Mouse (Mus musculus): Measurements from ENCODE around the gene Tmod1. TPM values are rescaled to one million over a fixed set of nuclear protein-coding genes. Genes with fewer than 3 reads are reported as not detected.

Tmod1 gene
- total RNA-seq (2021), result 10 to 100 TPM; 20.7 to 20.9 TPM

DNA sequence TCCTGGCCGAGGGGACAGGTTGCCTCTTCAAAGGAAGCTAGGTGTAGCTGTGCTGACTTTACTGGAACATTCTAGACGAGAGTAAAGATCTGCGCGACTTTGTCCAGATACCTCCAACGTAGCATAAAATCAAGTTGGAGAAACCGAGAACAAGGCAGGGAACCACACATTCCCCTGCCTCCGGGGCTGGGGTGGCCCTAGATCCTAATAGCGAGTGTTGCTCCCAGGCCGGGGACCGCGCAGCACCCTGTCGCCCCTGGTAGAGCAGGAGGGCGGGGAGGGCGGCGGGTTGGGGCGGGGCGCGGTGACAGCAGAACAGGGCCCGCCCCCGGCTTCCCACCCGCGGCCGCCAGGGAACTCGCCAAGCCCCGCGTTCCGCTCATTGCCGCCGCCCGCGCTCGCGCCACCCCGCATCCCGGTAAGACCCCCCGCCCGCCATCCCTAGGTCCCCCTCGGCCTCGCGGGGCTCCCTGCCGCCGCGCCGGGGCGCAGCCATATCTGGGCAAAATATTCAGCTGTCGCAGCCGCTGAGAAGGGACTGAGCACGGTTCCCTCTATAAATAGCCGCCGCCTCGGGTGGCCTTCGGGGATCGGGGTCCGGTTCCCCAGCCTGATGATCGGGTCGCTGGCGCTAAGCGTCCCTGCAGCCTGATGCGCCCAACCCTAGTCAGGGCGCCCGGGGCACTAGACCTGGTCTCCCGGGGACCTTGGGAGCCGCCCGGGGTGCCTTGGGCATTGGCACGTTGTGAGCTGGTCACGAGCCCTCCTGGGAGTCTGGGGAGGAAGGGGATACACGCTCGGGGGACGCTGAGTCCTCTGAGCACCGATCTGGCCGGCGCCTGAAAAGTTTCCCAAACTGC is at the start of gene Tmod1:
TSS of gene Tmod1 (plus strand) at position 44 of the 860 bp plus-strand sequence.
- peak; percentile 51 to 61 for DNase-seq (ENCODE audit: extremely low spot score in 1 of 2, low spot score in 1 of 2)

DNA sequence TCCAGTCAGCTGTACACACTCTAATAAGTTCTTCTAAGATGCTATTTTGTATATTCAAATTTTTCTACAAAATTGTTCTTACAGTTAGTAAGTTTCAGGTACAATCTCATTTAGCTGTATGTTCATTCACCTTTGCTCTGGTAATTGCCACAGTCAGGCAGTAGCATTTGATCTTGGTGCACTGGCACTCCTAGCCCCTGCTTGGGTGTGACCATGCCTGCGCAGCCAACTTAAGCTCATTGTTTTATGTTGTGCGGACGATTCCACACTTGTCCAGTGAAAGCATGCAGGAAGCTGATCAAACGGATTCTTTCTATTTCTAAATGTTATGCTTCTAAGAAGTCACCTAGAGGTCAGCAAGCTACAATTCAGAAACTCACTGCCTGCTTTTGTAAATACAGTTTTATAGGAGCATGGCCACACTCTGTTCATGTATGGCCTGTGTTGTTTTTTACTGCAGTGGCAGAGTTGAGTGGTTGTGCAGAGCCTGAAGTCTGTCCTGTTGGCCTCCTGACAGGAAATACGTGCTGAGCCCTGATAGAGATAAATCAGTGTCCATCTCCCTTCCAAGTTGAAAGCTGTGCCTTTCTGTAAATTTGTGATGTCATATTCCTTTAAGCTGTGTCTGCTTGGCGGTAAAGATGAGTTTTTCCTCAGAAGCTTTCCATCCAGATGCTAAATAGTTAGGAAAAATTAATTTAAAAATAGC is 48.2 kb upstream of the Tmod1 start:
- no peak for DNase-seq (ENCODE audit: extremely low spot score in 1 of 2, low spot score in 1 of 2)

DNA sequence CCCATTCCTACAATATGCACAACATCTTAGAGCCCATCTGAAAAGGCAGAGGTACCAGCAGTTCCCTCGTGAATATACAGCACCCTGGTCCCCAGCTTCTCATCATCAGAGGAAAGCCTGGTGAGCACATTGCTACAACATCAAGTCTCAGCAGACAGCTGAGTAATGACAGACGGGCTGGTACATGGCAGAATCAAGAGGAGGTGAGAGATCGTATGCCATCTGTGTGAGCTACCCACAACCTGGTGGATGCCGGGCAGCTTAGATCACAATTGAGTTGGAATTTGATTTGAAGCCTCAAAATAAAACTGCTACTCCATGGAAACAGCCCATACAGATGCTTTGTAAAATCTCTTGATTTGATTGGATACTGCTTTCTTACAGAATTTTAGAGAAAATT is 40.2 kb upstream of the Tmod1 start:
- peak in 1 of 2 experiments; percentile 24 for DNase-seq (ENCODE audit: extremely low spot score in 1 of 2, low spot score in 1 of 2)

DNA sequence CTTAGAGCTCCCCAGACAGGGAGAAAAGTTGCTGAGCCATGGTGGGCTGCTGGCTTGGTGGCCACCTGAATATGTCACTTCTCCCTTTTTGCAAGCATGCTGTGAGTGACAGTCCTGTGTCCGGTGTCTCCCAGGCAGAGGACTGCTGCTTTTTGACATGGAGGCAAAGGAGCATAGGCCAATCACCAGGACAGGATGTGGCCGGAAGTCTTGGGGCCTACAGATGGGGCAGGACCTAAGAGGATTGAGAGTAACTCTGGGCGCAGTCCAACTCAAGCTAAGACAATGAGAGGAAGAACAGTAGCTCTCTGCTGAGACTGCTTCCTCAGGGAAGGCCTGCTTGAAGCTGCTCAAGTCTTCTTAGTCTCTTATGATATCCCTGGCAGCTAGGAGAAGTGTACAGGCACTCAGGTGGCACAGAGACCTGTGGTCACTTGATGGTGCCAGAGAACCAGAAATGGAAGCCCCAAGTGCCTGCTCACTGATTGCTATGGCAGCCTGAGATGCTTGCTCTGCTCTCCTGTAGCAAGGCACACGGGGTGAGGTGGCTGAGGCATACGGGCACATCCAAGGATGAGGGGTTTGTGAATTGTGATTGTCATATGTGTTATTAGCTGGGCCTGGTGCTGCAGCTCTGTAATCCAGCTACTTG is 30.5 kb upstream of the Tmod1 start:
- no peak for DNase-seq (ENCODE audit: extremely low spot score in 1 of 2, low spot score in 1 of 2)

GRCm38 (mm10) chr4:46011698-46012097 is 27.0 kb upstream of the Tmod1 start:
- no peak for DNase-seq (ENCODE audit: extremely low spot score in 1 of 2, low spot score in 1 of 2)

DNA sequence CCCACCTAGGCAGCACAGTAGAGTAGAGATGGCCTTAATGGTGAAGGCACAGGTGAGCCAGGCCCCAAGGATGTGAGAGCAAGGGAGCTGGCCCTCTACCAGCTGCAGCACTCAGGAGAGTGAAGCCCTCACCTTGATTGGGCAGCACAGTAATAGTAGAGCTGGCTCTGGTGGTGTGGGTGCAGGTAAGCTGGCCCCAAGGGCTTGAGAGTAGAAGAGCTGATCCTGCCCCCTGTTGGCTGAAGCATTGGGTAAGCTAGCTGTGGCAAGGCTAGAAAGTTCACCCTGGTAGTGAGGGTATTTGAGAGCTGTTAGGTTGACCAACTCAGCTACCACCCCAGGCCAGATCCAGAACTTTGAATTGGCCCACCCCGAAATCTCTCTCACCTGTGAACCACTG is 23.1 kb upstream of the Tmod1 start:
- no peak for DNase-seq (ENCODE audit: extremely low spot score in 1 of 2, low spot score in 1 of 2)

DNA sequence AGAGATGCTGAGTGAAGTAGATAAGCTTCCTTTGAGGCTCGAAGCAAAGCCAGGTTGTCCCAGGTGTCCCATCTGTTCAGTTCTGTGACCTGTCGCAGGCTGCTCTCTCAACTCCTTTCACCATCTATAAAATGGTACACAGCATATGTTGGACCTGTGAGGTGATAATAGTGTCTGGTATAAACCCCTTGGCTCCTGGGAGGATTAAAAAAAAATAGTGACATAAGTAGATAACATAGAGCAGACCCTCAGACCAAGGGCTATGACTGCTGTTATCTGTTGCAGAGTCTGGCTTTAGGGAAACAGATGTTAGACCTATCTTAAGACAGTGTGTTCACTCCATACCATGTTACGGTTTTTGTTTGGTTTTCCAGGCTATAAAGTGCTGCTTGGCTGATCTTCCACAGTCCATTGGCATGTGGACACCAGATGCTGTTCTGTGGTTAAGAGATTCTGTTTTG is 15.7 kb upstream of the Tmod1 start:
- DNase-seq (ENCODE audit: extremely low spot score in 1 of 2, low spot score in 1 of 2), result no peak

- DNase-seq (ENCODE audit: extremely low spot score in 1 of 2, low spot score in 1 of 2), result peak in 1 of 2 experiments; percentile 62
Measured at GRCm38 (mm10) chr4:46025893-46026292, 12.8 kb upstream of the Tmod1 start.

DNA sequence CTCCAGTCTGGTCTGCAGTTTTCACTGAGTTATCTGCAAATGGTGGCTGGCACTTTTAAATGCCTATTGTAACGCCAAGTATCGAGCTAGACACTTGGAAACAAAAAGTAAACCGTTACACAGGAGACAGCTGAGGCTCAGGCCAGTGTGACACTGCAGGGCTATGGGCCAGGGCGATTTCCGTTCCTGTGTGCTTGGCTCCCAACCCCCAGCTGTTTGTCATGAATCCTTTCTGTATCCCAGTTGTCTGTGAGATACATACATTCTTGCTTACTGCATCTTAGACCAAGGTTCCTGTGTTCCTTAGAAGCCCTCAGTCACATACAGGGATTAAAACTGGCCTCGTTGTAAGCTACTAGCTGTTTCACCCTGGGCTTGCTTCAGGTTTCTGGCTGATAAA is 10.5 kb upstream of the Tmod1 start:
- DNase-seq (ENCODE audit: extremely low spot score in 1 of 2, low spot score in 1 of 2), result no peak

GRCm38 (mm10) chr4:46028781-46029180 is 10.0 kb upstream of the Tmod1 start:
- no peak for DNase-seq (ENCODE audit: extremely low spot score in 1 of 2, low spot score in 1 of 2)

- no peak for DNase-seq (ENCODE audit: extremely low spot score in 1 of 2, low spot score in 1 of 2)
Measured at GRCm38 (mm10) chr4:46029552-46029951, 9.2 kb upstream of the Tmod1 start.

DNA sequence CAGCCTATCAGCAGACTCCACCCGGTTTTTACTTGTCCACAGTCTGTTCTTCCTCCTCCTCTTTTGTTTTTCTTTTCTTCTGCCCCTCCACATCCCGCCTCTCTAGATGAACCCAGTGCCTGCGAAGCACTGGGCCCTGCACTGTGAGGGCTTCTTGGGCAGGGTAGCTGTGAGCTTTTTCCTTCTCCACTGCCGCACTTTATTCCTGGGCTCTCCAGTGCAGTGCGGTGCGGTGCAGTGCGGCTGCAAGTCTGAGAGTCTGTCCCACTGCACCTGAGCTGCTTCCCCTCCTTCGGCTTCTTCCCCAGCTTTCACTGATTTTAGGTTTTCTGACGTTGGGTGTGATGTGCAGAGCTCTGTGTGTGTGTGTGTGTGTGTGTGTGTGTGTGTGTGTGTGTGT is 6.3 kb upstream of the Tmod1 start:
- DNase-seq (ENCODE audit: extremely low spot score in 1 of 2, low spot score in 1 of 2), result no peak

DNA sequence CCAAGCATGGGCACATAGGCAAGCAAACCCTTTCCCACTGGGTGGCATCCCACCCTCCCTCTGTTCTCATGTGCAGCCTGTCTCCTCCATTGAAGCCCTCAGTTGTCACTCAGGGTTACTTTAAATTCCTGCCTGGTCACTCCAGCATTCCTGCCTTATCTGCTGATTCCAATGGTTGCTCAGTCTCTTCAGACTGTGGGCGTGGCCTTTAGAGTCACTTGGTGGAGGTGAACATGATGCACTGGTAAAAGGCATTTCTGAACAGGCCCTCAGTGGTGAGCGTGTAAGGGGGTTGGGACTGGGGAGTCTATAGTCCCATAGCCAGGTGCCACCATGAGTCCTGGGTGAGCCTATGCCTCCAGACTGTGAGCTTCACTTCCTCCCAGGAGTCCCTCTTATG is 5.5 kb upstream of the Tmod1 start:
- no peak for DNase-seq (ENCODE audit: extremely low spot score in 1 of 2, low spot score in 1 of 2)

DNA sequence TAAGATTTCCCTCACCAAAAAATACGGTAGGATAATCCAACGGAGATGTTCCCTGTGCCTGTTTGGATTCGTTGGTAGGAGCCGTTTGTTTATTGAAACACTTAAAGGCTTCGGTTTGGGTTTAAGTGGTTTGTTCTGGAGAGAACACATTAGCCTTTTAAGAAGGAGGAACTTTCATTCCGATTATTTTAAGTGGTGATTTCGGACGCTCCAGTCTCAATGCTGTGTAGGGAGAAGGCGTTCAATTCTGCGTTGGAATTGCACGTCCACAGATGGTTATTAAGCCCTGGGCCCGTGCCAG is 194 bp upstream of the Tmod1 start:
- DNase-seq (ENCODE audit: extremely low spot score in 1 of 2, low spot score in 1 of 2), result no peak

GRCm38 (mm10) chr4:46039899-46040298 is 1.2 kb downstream of the Tmod1 start:
- DNase-seq (ENCODE audit: extremely low spot score in 1 of 2, low spot score in 1 of 2), result no peak

DNA sequence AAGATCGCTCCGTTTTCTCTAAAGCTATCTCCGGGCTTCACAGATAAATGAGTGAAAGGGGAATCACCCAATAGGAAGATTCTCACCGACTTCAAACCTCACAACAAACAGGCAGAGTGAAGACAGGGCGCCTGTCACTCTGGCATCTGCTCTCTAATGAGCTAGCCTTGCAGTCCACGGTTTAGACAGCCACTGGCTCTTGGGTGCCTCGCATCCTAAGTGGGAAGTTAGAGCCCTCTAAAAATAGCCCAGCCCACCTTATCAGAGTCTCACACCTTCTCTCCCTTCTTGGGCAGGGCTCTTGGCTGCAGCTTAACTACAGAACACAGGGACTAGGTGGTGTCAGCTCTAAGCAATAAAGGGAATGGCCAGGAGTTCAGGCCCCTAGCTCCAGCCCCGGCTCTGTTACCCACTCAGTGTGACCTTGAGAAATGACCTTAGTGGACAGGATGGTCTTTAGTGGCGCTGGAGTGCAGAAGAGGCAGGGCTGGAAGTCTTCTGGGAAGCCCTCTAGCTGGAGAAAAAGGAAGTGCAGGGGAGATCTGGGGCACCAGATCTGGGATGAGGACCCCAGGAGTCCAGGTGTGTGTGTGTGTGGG is 2.0 kb downstream of the Tmod1 start:
- DNase-seq (ENCODE audit: extremely low spot score in 1 of 2, low spot score in 1 of 2), result no peak

DNA sequence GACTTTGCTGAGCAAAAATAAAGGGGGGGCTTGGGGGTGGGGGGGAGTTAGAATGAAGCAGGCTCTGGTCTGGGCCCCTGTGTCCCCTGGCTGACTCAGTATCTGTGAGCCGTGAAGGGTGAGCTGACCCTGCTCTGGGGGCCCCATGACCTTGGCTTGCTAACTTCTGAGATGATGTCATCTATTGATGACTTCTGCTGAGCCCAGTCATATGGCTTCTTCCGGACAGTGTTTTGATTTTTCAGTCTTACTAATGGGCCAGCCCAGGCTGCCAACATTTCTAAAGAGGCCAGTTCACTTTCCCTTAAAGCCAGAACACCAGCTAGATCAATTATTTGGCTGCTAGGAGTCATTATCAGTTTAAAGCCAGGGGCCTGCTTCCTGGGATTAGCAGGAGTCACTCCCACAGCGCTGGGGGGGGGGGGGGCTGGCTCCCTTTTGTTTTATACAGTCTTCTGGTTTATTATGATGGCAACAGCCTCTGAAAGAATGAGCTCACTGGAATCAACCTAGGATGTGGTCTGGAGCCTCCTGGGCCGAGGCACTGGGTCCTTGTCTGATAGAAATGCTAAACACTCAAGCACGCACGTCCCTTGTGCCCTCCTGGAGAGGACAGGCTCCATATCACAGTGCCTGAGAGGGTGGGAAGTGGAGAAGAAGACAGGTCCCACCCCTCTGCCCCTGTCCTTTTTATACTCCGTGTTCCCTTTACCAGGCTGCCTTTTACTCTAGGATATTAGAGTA is 3.2 kb downstream of the Tmod1 start:
- no peak for DNase-seq (ENCODE audit: extremely low spot score in 1 of 2, low spot score in 1 of 2)

- DNase-seq (ENCODE audit: extremely low spot score in 1 of 2, low spot score in 1 of 2), result no peak
Measured at GRCm38 (mm10) chr4:46042505-46042850, 3.7 kb downstream of the Tmod1 start.

- no peak for DNase-seq (ENCODE audit: extremely low spot score in 1 of 2, low spot score in 1 of 2)
Measured at GRCm38 (mm10) chr4:46043361-46043760, 4.6 kb downstream of the Tmod1 start.

DNA sequence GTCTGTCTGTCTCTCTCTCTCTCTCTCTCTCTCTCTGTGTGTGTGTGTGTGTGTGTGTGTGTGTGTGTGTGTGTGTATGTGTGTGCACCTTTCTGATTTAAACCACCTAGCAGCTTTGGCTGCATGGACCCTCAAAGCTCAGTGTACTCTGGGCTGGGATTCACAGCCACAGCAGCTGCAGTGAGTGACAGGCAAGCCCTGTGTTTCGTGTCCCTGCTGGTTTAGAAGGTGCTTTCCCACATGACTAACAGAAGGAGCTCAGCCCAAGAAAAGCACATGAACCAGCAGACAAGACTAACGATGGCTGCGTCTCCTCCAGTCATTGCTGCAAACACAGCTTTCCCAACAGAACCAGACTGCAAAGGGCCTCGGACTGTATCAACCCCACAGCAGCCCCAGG is 9.2 kb downstream of the Tmod1 start:
- no peak for DNase-seq (ENCODE audit: extremely low spot score in 1 of 2, low spot score in 1 of 2)

All from layer of hippocampus, postnatal 25 days (tissue).